Mouse (Mus musculus): ENCODE measurements around the gene Adcy4.

- no peak for TF ChIP-seq CTCF (IDR thresholded peaks at IDR 0.05; ENCODE audit: borderline replicate concordance, insufficient read depth, low read depth, low read length)
- TF ChIP-seq POLR2A (IDR thresholded peaks at IDR 0.05; ENCODE audit: borderline replicate concordance, insufficient read depth, low read length): no peak
Observed at GRCm38 (mm10) chr14:55737086-55737687, 46.7 kb downstream of the Adcy4 start.

Measured in cerebellum, adult 2 months (tissue).